Mouse (Mus musculus): ENCODE results near the gene Apbb2.

DNA sequence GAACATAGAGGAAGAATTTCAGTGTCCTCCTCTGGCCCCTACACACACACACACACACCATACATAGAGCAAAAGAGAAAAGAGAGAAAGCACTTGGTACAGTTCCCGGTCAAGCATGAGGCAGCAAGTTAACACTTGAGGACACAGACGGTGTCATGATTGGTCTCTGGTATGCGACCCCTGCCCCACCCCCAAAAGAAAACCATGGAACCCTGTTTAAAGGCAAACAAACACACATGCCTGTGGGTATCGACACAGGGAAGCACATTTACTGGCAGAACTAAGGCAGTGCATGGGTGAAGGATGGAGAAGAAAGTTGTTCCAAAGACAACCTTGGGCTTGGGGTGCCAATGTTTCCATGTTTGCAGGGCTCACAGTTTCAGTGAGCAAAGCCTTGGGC lies 123.9 kb downstream of the Apbb2 start:
- TF ChIP-seq EP300 (IDR thresholded peaks at IDR 0.05; ENCODE audit: insufficient read depth, low read depth, low read length), result no peak
- no peak for TF ChIP-seq POLR2A (IDR thresholded peaks at IDR 0.05; ENCODE audit: insufficient read depth, low read depth, low read length)
